Mouse (Mus musculus) neural tube, embryonic 13.5 days (tissue): ENCODE measurements at regions not wholly inside any gene's neighbourhood (a gene's known extent, or its start where the extent isn't known, plus 50 kb on each side); places are given as distances from the start of the nearest gene placed in this dataset.

Experiments used
- ATAC-seq: fragments of 200-750 bp; cut with Nextera tagmentation; 2 replicates; pipeline ENCODE4 v1.8.0; 2017; ENCODE audit warnings: low read depth, mild to moderate bottlenecking, moderate TSS enrichment, moderate library complexity
- H3K27ac ChIP-seq: fragments of 300-500 bp; sonication (generic); replicated peaks from 2 replicates; pipeline ENCODE4 v1.5.1; 2015; ENCODE audit warnings: moderate library complexity, mild to moderate bottlenecking, inconsistent platforms
- H3K27me3 ChIP-seq: fragments of 300-500 bp; sonication (generic); 2 replicates; pipeline ENCODE4 v1.6.1; 2015; ENCODE audit warnings: mild to moderate bottlenecking, inconsistent platforms
- H3K36me3 ChIP-seq: fragments of 300-500 bp; sonication (generic); 2 replicates; pipeline ENCODE4 v1.6.1; 2015; ENCODE audit warnings: mild to moderate bottlenecking, inconsistent platforms
- H3K4me1 ChIP-seq: fragments of 300-500 bp; sonication (generic); replicated peaks from 2 replicates; pipeline ENCODE4 v1.6.1; 2015; ENCODE audit warnings: inconsistent platforms
- H3K4me2 ChIP-seq: fragments of 300-500 bp; sonication (generic); 2 replicates; pipeline ENCODE4 v1.6.1; 2015; ENCODE audit warnings: inconsistent platforms, mild to moderate bottlenecking, moderate library complexity
- H3K4me3 ChIP-seq: fragments of 300-500 bp; sonication (generic); 2 replicates; pipeline ENCODE4 v1.5.1; 2015; ENCODE audit warnings: mild to moderate bottlenecking, inconsistent platforms
- H3K9ac ChIP-seq: fragments of 300-500 bp; sonication (generic); 2 replicates; pipeline ENCODE4 v1.6.1; 2015; ENCODE audit warnings: moderate library complexity, mild to moderate bottlenecking, inconsistent platforms
- H3K9me3 ChIP-seq: fragments of 300-500 bp; sonication (generic); 2 replicates; pipeline ENCODE4 v1.6.1; 2016; ENCODE audit warnings: inconsistent platforms
- WGBS: fragments of 180-500 bp; shearing (Covaris S2); methylation state at CpG from one replicate; pipeline ENCODE4 v1.1.7; 2015; 5-methylcytosine and 5-hydroxymethylcytosine counted together

GRCm38 (mm10) chr11:24731431-24731830 is 653.6 kb downstream of the Bcl11a start:
- Histone ChIP-seq H3K27me3 (no peaks in the 10 kb centered on the region), H3K4me1 (no peaks in the 10 kb centered on the region), H3K9ac (no peak overlapping the region), H3K9me3 (no peaks in the 10 kb centered on the region), H3K27ac (no peak overlapping the region), H3K36me3 (no peaks in the 10 kb centered on the region), H3K4me3 (no peak overlapping the region), H3K4me2 (no peak overlapping the region)
- no peak for ATAC-seq
- 22% methylated on average over 1 of the region's 1 CpGs for WGBS

DNA sequence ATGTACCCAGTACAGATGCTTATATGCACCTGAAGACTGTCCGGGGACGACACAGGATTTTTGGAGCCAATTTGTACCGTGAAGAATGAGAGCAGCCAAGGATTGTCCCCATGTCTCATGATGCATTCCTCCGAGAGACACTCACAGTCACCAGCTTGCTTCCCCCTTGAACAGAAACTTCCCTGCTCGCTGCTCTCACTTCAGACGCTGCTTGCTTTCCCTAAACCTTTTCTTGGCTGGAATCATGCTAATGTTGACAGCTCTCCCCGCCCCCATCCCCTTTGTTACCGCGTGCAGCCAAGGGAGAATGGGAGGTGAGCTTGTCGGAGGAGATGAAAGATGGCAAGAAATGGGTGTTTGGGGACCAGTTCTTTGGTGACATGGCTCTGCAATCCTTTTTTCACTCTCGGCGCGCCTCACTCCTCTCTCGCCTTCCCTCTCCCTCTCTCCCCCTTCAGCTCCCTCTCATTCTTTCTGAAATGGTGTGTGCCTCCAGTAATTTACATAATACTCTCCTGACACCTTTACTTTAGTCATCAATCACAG is 661.9 kb downstream of the Bcl11a start:
- Histone ChIP-seq H3K36me3 (no peaks in the 10 kb centered on the region), H3K27ac (peak overlapping the region; percentile 79), H3K4me3 (peak overlapping the region; percentile 28), H3K4me2 (peak overlapping the region; percentile 55), H3K9me3 (no peaks in the 10 kb centered on the region), H3K9ac (peak overlapping the region; percentile 64), H3K27me3 (no peaks in the 10 kb centered on the region), H3K4me1 (peaks cover 26% of the 10 kb centered on the region)
- peak; percentile 75 for ATAC-seq
- WGBS = 3% methylated on average over 14 of the region's 14 CpGs

GRCm38 (mm10) chr11:24740466-24740865 is 662.6 kb downstream of the Bcl11a start:
- Histone ChIP-seq H3K9me3 (no peaks in the 10 kb centered on the region), H3K4me1 (peaks cover 26% of the 10 kb centered on the region), H3K36me3 (no peaks in the 10 kb centered on the region), H3K27me3 (no peaks in the 10 kb centered on the region), H3K4me2 (no peak overlapping the region), H3K9ac (no peak overlapping the region), H3K27ac (peak overlapping the region; percentile 79), H3K4me3 (no peak overlapping the region)
- ATAC-seq = no peak
- 30% methylated on average over 2 of the region's 2 CpGs for WGBS

GRCm38 (mm10) chr11:24742561-24742960 is 664.7 kb downstream of the Bcl11a start:
- no peak overlapping the region for H3K4me2 ChIP-seq
- H3K9me3 ChIP-seq = no peaks in the 10 kb centered on the region
- 45% methylated on average over 8 of the region's 8 CpGs for WGBS
- H3K27ac ChIP-seq = no peak overlapping the region; the same call in 1 of the 2 replicates
- H3K27me3 ChIP-seq = no peaks in the 10 kb centered on the region
- no peaks in the 10 kb centered on the region for H3K36me3 ChIP-seq
- peaks cover 26% of the 10 kb centered on the region for H3K4me1 ChIP-seq
- ATAC-seq = no peak
- H3K4me3 ChIP-seq = no peak overlapping the region
- H3K9ac ChIP-seq = no peak overlapping the region

GRCm38 (mm10) chr11:24743439-24743838 is 665.6 kb downstream of the Bcl11a start:
- no peak overlapping the region for H3K27ac ChIP-seq
- no peaks in the 10 kb centered on the region for H3K27me3 ChIP-seq
- H3K4me1 ChIP-seq = peaks cover 26% of the 10 kb centered on the region
- no peak overlapping the region for H3K9ac ChIP-seq
- no peak overlapping the region for H3K4me3 ChIP-seq
- 48% methylated on average over 1 of the region's 1 CpGs for WGBS
- no peak for ATAC-seq
- H3K9me3 ChIP-seq = no peaks in the 10 kb centered on the region
- no peaks in the 10 kb centered on the region for H3K36me3 ChIP-seq
- no peak overlapping the region for H3K4me2 ChIP-seq

GRCm38 (mm10) chr11:24745841-24746240 is 668.0 kb downstream of the Bcl11a start:
- no peak for ATAC-seq
- no peak overlapping the region for H3K4me2 ChIP-seq
- 84% methylated on average over 4 of the region's 4 CpGs for WGBS

DNA sequence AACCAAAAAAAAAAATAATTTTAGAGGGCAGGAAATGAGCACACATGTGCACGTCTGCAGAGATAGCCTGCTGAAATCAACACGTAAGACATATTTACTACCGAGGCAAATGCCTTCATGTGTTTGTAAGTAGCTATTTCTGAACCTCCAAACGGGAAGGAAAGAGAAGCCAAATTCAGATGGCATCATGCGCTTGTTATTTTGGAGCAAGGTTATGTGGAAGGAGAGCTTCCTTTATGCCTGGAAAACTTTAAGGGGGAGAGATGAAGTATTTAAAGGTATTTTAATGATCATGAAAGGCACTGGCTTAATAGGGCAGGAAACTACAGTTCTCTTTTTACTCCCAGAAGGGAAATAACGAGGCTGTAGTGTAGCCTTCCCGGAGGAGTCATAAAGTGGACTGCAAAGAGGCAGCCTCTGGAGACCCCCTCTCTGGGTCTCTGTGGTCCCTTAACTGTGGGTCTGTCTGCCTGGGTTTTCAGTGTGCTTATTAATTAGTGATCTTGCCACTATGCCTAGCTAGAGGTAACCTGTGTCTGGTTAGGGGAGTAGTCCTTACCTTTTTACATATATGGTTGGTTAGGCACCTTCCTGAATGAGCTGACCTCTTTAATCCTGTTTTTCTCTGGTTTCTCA is 672.4 kb downstream of the Bcl11a start:
- Histone ChIP-seq H3K36me3 (no peaks in the 10 kb centered on the region), H3K4me1 (peaks cover 9% of the 10 kb centered on the region), H3K9me3 (no peaks in the 10 kb centered on the region), H3K27me3 (no peaks in the 10 kb centered on the region), H3K9ac (no peak overlapping the region), H3K27ac (no peak overlapping the region), H3K4me3 (no peak overlapping the region), H3K4me2 (no peak overlapping the region)
- ATAC-seq = no peak
- 52% methylated on average over 7 of the region's 7 CpGs for WGBS

More at GRCm38 (mm10) chr11:24745841-24746240, 668.0 kb downstream of the Bcl11a start:
- Histone ChIP-seq H3K4me1 (peaks cover 19% of the 10 kb centered on the region), H3K27ac (no peak overlapping the region), H3K36me3 (no peaks in the 10 kb centered on the region), H3K9ac (no peak overlapping the region), H3K4me3 (no peak overlapping the region), H3K27me3 (no peaks in the 10 kb centered on the region), H3K9me3 (no peaks in the 10 kb centered on the region)

DNA sequence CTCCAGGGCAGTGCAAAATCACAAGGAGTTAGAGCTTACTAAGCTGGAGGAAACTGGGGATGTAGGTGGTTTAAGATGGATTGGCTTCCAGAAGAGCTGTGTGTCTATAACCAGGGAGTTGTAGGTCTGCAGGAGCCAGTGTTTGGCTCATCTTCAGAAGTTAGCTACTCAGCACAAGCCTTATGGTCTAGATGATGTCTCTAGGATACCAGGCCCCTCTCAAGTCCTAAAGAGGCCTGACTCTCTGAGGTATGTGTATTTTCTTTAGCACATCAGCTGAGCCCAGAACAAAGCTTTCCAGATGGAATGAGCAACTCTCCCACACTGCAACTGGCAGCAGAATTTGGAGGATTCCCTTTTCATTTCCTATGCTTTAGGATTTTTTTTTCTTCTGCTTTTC is 680.3 kb downstream of the Bcl11a start:
- no peak overlapping the region for H3K4me3 ChIP-seq
- no peak overlapping the region for H3K27ac ChIP-seq
- ATAC-seq = no peak

DNA sequence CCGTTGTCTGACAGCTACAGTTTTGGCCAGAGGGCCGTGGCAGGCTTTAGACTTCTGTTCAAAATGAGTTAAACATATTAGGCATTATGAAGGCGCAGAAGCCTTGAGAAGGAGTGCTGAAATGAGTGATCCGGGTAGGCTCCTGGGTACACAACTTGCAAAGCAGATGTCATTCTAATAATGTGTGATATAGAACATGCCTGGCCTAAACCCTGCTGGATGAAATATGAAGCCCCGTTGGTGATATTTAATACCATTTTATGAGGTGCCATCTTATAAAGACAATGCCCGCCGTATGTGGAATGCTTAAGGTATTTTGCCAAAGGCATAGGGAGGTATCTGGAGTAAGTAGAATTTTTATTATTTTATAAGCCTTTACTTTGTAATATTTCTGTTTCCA is 705.6 kb downstream of the Bcl11a start:
- Histone ChIP-seq H3K4me2 (no peak overlapping the region), H3K4me1 (no peaks in the 10 kb centered on the region), H3K9ac (no peak overlapping the region), H3K9me3 (0 out of 2 replicates have a peak, but pooled peaks cover 3% of the 10 kb centered on the region), H3K27ac (no peak overlapping the region), H3K27me3 (no peaks in the 10 kb centered on the region), H3K4me3 (no peak overlapping the region), H3K36me3 (no peaks in the 10 kb centered on the region)
- no peak for ATAC-seq
- WGBS = 76% methylated on average over 7 of the region's 7 CpGs

More for the DNA sequence above, 680.3 kb downstream of the Bcl11a start:
- Histone ChIP-seq H3K4me1 (no peaks in the 10 kb centered on the region), H3K27me3 (no peaks in the 10 kb centered on the region), H3K36me3 (no peaks in the 10 kb centered on the region), H3K9me3 (no peaks in the 10 kb centered on the region), H3K4me2 (no peak overlapping the region), H3K9ac (no peak overlapping the region)

DNA sequence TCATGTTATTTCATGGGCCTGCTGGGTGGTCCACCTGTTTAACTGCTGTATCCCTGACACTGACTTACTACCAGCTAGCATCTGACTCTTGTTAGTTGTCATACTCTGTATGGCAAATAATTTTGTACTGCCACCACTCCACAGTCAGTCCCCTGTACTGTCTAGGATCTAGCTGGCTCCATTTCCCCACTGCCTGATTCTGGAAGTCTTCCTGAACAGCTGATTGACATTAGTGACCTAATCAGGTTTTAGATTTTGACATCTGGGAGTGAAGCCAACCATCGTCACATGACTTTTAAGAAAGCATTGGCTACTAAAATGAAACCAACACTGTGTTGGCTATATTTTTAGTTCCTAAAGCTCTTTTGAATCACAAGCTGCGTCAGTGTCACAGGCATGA is 711.3 kb downstream of the Bcl11a start:
- Histone ChIP-seq H3K4me3 (no peak overlapping the region), H3K27me3 (no peaks in the 10 kb centered on the region), H3K4me2 (no peak overlapping the region), H3K9me3 (0 out of 2 replicates have a peak, but pooled peaks cover 3% of the 10 kb centered on the region), H3K36me3 (no peaks in the 10 kb centered on the region), H3K4me1 (no peaks in the 10 kb centered on the region), H3K9ac (no peak overlapping the region), H3K27ac (no peak overlapping the region)
- ATAC-seq = no peak
- 77% methylated on average over 2 of the region's 2 CpGs for WGBS

DNA sequence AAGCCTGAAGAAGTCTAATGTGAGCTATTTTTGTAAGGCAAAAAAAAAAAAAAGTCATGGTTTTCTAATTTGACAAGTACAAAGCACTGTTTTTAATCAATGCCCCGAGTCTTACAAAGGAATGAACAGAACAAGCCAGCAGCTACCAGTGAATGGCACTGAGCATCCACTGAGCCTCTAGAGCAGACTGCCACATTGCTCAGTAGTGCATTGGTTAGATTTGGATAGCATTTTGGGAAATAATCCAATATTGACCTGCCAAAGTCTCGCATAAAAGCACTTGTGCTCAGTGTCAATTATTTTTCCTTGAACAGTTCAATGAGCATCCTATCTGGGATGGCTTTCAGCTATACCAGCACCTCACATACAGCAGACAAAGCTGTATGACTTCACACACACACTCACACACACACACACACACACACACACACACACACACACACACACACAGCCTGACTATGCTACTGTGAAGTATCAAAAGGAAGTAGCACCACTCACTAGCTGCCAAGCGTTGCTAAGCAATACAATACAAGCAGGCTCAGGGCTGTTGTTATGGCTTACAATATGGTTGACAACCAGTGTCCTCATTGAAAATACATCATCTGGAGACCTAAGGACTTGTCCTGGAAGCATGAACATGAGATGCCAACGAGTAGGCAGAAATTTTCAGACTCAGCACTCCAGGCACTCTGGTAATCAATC is 717.8 kb downstream of the Bcl11a start:
- Histone ChIP-seq H3K4me2 (no peak overlapping the region), H3K27ac (no peak overlapping the region), H3K27me3 (no peaks in the 10 kb centered on the region), H3K4me1 (no peaks in the 10 kb centered on the region), H3K9ac (no peak overlapping the region), H3K9me3 (no peaks in the 10 kb centered on the region), H3K36me3 (no peaks in the 10 kb centered on the region), H3K4me3 (no peak overlapping the region)
- no peak for ATAC-seq
- WGBS = 60% methylated on average over 4 of the region's 4 CpGs

- 44% methylated on average over 8 of the region's 8 CpGs for WGBS
- H3K27me3 ChIP-seq = no peaks in the 10 kb centered on the region
- 0 out of 2 replicates have a peak, but pooled peaks have one; percentile 50 for ATAC-seq
Measured at GRCm38 (mm10) chr11:24804623-24805023, 726.8 kb downstream of the Bcl11a start.

More at GRCm38 (mm10) chr11:24804623-24805023, 726.8 kb downstream of the Bcl11a start:
- Histone ChIP-seq H3K27ac (no peak overlapping the region), H3K9me3 (no peaks in the 10 kb centered on the region), H3K4me3 (no peak overlapping the region), H3K4me1 (no peaks in the 10 kb centered on the region), H3K9ac (no peak overlapping the region), H3K36me3 (no peaks in the 10 kb centered on the region), H3K4me2 (no peak overlapping the region)
